Mouse (Mus musculus) retina, postnatal 7 days (tissue): ENCODE measurements around the gene Aifm3.
"Not testable (repeated sequence)": the region's sequence is repeated elsewhere in the genome, so short reads cannot be mapped to it uniquely, and the experiment has no call there.

Experiments used
- DNase-seq: peaks from one replicate; pipeline ENCODE4 v3.0.0-alpha.2; 2012; ENCODE audit warnings: low read depth, low spot score

Aifm3 gene

DNA sequence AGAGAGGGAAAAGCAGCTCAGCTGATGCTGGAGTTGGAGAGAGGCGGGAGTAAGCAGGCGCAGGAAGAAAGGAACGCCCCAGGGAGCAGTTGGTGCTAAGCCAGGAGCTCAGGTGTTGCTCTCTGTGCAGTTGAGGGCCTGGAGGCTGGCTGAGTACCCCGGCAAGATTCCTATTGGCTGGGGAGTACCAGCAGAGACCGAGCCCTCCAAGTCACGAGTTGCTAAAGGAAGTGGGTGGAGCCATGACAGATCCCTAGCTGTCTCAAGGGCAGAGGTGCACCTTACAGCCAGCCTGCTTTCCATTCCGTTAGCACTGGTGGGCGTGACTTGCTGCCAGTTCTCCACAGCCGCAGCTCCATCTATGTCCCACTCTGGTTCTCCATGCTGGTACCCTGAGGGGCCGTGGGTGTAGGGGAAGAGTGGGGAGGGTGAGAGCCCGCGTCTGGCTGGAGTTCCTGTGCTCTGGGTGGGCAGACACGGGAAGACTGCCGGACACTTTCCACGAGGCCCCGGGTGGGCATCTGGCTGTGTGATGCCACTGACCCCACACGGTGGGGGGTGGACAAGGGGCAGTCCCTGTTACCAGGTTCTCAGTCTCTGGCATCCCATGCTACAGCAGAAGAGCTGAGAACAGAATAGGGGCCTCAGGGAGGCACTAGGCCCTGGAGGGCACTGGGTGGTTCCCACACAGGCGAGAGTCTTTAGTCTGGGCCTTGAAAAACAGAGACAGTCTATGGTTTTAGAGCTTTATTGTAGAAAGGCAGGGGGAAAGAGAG is 64.7 kb downstream of the Aifm3 start:
- DNase-seq = no peak

DNA sequence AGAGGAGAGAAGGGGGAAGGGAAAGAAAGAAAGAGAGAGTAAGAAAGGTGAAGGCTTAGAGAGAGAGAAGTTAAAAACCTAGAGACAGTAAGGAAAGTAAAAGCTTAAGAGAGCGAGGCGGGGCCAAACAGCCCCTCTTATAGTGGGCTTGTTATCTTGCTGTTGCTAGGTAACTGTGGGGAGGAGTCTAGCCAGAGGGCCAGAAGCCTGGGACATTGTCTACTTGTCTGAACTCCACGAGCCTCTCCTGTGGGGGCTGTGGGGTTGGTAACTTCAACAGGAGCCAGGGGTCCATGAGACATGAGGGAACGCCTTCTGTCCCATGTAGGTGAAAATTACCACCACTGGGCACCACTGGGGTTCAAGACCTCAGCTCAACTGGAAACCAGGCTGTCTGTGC is 65.3 kb downstream of the Aifm3 start:
- not testable (repeated sequence) for DNase-seq

DNA sequence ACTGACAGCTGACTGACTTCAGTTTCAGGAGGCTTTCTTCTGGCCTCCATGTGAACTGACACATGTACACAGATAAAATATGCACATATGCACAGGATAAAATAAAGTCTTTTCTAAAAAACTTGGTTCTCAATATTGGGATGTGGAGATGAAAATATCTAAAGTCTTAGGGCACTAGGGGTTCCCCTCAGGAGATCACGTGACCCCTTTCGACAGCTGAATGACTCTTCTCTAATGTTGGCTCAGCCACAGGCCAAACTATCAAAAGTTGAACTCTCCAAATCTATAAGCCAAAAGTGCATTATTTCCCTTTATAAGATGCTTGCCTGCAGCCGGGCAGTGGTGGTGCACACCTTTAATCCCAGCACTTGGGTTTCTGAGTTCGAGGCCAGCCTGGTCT is 66.8 kb downstream of the Aifm3 start:
- DNase-seq = no peak

DNA sequence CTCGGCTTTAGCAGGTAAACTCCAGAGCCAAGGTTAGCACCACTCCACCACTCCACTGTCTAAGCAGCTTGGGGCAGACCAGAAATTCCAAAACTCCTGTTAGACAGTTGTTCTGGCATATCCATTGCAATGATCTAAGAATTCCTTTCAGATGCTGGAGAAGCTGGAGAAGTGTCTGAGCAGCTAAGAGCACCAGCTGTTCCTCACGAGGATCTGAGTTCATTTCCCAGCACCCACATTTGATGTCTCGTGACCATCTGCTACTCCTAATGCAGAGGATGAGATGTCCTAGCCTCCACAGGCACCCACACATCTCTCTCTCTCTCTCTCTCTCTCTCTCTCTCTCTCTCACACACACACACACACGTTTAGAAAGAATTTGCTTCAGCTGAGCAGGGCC is 67.5 kb downstream of the Aifm3 start:
- no peak for DNase-seq
